Mouse (Mus musculus) lung, embryonic 15.5 days (tissue): Measurements from ENCODE around the gene Kyat3. TPM values are rescaled to one million over a fixed set of nuclear protein-coding genes. Genes with fewer than 3 reads are reported as not detected.

ENCODE experiments used
- ATAC-seq: fragments of 200-750 bp; cut with Nextera tagmentation; 2 replicates; pipeline ENCODE4 v1.8.0; 2017; ENCODE audit warnings: moderate number of reproducible peaks, borderline replicate concordance; ENCODE audit not compliant: low FRiP score, low TSS enrichment; ENCODE audit errors: extremely low read depth
- H3K27ac ChIP-seq: fragments of 300-500 bp; sonication (generic); 2 replicates; pipeline ENCODE4 v1.5.1; 2015; ENCODE audit warnings: moderate library complexity, mild to moderate bottlenecking, inconsistent platforms
- H3K27me3 ChIP-seq: fragments of 300-500 bp; sonication (generic); 2 replicates; pipeline ENCODE4 v1.6.1; 2015; ENCODE audit warnings: inconsistent platforms
- H3K36me3 ChIP-seq: fragments of 300-500 bp; sonication (generic); 2 replicates; pipeline ENCODE4 v1.6.1; 2015; ENCODE audit warnings: inconsistent platforms
- H3K4me1 ChIP-seq: fragments of 300-500 bp; sonication (generic); 2 replicates; pipeline ENCODE4 v1.6.1; 2015; ENCODE audit warnings: inconsistent platforms
- H3K4me2 ChIP-seq: fragments of 300-500 bp; sonication (generic); 2 replicates; pipeline ENCODE4 v1.6.1; 2015; ENCODE audit warnings: inconsistent platforms, mild to moderate bottlenecking, moderate library complexity
- H3K4me3 ChIP-seq: fragments of 300-500 bp; sonication (generic); 2 replicates; pipeline ENCODE4 v1.5.1; 2015; ENCODE audit warnings: mild to moderate bottlenecking, inconsistent platforms
- H3K9ac ChIP-seq: fragments of 300-500 bp; sonication (generic); 2 replicates; pipeline ENCODE4 v1.6.1; 2015; ENCODE audit warnings: inconsistent platforms
- H3K9me3 ChIP-seq: fragments of 300-500 bp; sonication (generic); 2 replicates; pipeline ENCODE4 v1.6.1; 2016; ENCODE audit warnings: inconsistent platforms
- WGBS: fragments of 180-500 bp; shearing (Covaris S2); methylation state at CpG from one replicate; pipeline ENCODE4 v1.1.7; 2015; 5-methylcytosine and 5-hydroxymethylcytosine counted together
- polyA plus RNA-seq: library from polyadenylated mRNA; unstranded; fragments of >200 nt; fragmentation: Nextera tagmentation; extraction: Ambion mirVana; gene quantifications from 2 replicates; pipeline ENCODE4 v1.2.1, GENCODE M21; 2015

The Kyat3 gene
- polyA plus RNA-seq, 1 experiment from 2014 or later, result 16.1 TPM

DNA sequence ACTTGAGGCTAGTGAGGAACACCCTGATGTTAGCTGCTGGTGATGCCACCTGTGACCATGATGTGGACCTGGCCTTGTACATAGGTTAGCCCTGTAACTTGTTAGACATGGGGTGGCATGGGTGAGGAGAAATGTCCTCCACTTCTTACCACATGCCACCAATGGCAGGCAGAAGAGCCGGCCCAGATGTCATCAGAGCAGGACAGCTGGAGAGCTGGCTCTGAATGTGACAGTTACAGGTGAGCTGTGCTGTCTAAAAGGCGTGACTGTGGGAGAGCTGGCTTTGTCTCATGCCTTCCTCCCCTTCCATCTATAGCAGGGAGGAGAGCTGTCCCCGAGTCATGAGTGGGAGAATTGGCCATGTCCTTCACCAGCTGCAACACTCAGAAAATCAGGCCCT lies 94.7 kb downstream of the Kyat3 start:
- H3K4me2 ChIP-seq, result no peak overlapping the region
- no peaks in the 10 kb centered on the region for H3K9me3 ChIP-seq
- WGBS, result 84% methylated on average over 3 of the region's 3 CpGs
- no peak overlapping the region for H3K9ac ChIP-seq
- no peak for ATAC-seq
- no peak overlapping the region for H3K27ac ChIP-seq
- no peaks in the 10 kb centered on the region for H3K27me3 ChIP-seq
- no peaks in the 10 kb centered on the region for H3K4me1 ChIP-seq
- no peak overlapping the region for H3K4me3 ChIP-seq
- H3K36me3 ChIP-seq, result peaks cover 58% of the 10 kb centered on the region

Other genes starting within 250 kb of the Kyat3 start
- 0.19 and 0.22 TPM in 2 replicates for gene Gbp5, start 207.1 kb upstream of the Kyat3 start, polyA plus RNA-seq
- gene Gbp7, start 170.7 kb upstream of the Kyat3 start, polyA plus RNA-seq, result 5.1 and 6.8 TPM in 2 replicates
- 2.1 and 2.5 TPM in 2 replicates for gene Gbp3, start 141.0 kb upstream of the Kyat3 start, polyA plus RNA-seq
- gene Gbp2b, start 106.2 kb upstream of the Kyat3 start, polyA plus RNA-seq, result not detected in 2 replicates
- gene Gbp2, start 80.4 kb upstream of the Kyat3 start, polyA plus RNA-seq, result 2.4 and 3.5 TPM in 2 replicates
- gene Gtf2b, start 64.0 kb downstream of the Kyat3 start, polyA plus RNA-seq, result 83.3 and 86.5 TPM in 2 replicates
- 45.5 and 47.7 TPM in 2 replicates for gene Pkn2, start 181.0 kb downstream of the Kyat3 start, polyA plus RNA-seq